Mouse (Mus musculus): Measurements from ENCODE around the gene Slc24a3. TPM values are rescaled to one million over a fixed set of nuclear protein-coding genes. Genes with fewer than 3 reads are reported as not detected.

Gene Slc24a3
- polyA plus RNA-seq, 1 experiment from 2014 or later: 3.1 TPM

DNA sequence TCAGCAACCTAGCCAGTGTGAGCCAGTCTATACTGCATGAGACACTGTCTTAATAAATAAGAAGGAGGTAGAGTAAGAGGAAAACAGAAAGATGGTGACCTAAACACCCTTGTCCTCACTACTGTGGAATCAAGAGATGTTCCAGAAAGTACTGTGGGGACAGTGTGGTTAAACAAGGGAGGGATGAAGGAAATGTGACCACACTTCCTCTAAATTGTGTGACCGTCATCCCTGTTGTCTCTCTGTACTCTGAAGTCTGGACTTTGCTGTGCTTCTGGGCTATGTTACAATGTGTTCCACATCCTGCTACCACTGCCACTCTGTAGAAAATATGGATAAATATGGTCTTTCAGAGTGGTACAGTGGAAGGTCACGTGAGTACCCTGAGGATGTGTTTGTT, 399.4 kb downstream of the Slc24a3 start:
- Histone ChIP-seq H3K27me3 (replicated peaks; ENCODE audit: control insufficient read depth, insufficient read depth, low read length) (no peaks in the 10 kb centered on the region), H3K36me3 (ENCODE audit: control insufficient read depth, insufficient read depth, low read length) (no peaks in the 10 kb centered on the region), H3K4me1 (ENCODE audit: control insufficient read depth, insufficient read depth, low read length) (no peaks in the 10 kb centered on the region), H3K9ac (ENCODE audit: low read length) (no peak overlapping the region), H3K4me3 (ENCODE audit: low read depth, low read length) (no peak overlapping the region), H3K27ac (ENCODE audit: low read depth, low read length) (no peak overlapping the region), H3K4me2 (ENCODE audit: low read length) (no peak overlapping the region), H3K9me3 (replicated peaks; ENCODE audit: control insufficient read depth, low read length) (no peaks in the 10 kb centered on the region)
- 87% methylated on average over 2 of the region's 2 CpGs for WGBS
- no peak for ATAC-seq
- no peak for DNase-seq (ENCODE audit: low spot score)

- ATAC-seq: no peak
- Histone ChIP-seq H3K4me1 (ENCODE audit: control insufficient read depth, insufficient read depth, low read length) (no peaks in the 10 kb centered on the region), H3K4me2 (ENCODE audit: low read length) (no peak overlapping the region), H3K27me3 (replicated peaks; ENCODE audit: control insufficient read depth, insufficient read depth, low read length) (no peaks in the 10 kb centered on the region), H3K27ac (ENCODE audit: low read depth, low read length) (no peak overlapping the region), H3K9ac (ENCODE audit: low read length) (no peak overlapping the region), H3K9me3 (replicated peaks; ENCODE audit: control insufficient read depth, low read length) (no peaks in the 10 kb centered on the region), H3K4me3 (ENCODE audit: low read depth, low read length) (no peak overlapping the region), H3K36me3 (ENCODE audit: control insufficient read depth, insufficient read depth, low read length) (no peaks in the 10 kb centered on the region)
- no peak for DNase-seq (ENCODE audit: low spot score)
- 76% methylated on average over 3 of the region's 3 CpGs for WGBS
Observed at GRCm38 (mm10) chr2:145571943-145572342, 404.4 kb downstream of the Slc24a3 start.

GRCm38 (mm10) chr2:145574148-145574547, 406.6 kb downstream of the Slc24a3 start:
- DNase-seq (ENCODE audit: low spot score) (no peak), ATAC-seq (no peak)
- Histone ChIP-seq H3K27ac (ENCODE audit: low read depth, low read length) (no peak overlapping the region), H3K9me3 (replicated peaks; ENCODE audit: control insufficient read depth, low read length) (no peaks in the 10 kb centered on the region), H3K9ac (ENCODE audit: low read length) (no peak overlapping the region), H3K27me3 (replicated peaks; ENCODE audit: control insufficient read depth, insufficient read depth, low read length) (no peaks in the 10 kb centered on the region), H3K4me2 (ENCODE audit: low read length) (no peak overlapping the region), H3K36me3 (ENCODE audit: control insufficient read depth, insufficient read depth, low read length) (no peaks in the 10 kb centered on the region), H3K4me3 (ENCODE audit: low read depth, low read length) (no peak overlapping the region), H3K4me1 (ENCODE audit: control insufficient read depth, insufficient read depth, low read length) (no peaks in the 10 kb centered on the region)
- 84% methylated on average over 4 of the region's 4 CpGs for WGBS

- H3K9me3 ChIP-seq (replicated peaks; ENCODE audit: control insufficient read depth, low read length): no peaks in the 10 kb centered on the region
- DNase-seq (ENCODE audit: low spot score): no peak
- H3K9ac ChIP-seq (ENCODE audit: low read length): no peak overlapping the region
- H3K27me3 ChIP-seq (replicated peaks; ENCODE audit: control insufficient read depth, insufficient read depth, low read length): no peaks in the 10 kb centered on the region
- no peak for ATAC-seq
- no peaks in the 10 kb centered on the region for H3K36me3 ChIP-seq (ENCODE audit: control insufficient read depth, insufficient read depth, low read length)
- no peaks in the 10 kb centered on the region for H3K4me1 ChIP-seq (ENCODE audit: control insufficient read depth, insufficient read depth, low read length)
- H3K4me2 ChIP-seq (ENCODE audit: low read length): no peak overlapping the region
- no peak overlapping the region for H3K27ac ChIP-seq (ENCODE audit: low read depth, low read length)
- 83% methylated on average over 3 of the region's 3 CpGs for WGBS
- no peak overlapping the region for H3K4me3 ChIP-seq (ENCODE audit: low read depth, low read length)
Observed at GRCm38 (mm10) chr2:145583103-145583502, 415.5 kb downstream of the Slc24a3 start.

GRCm38 (mm10) chr2:145585437-145585836, 417.9 kb downstream of the Slc24a3 start:
- 80% methylated on average over 3 of the region's 3 CpGs for WGBS
- H3K27ac ChIP-seq (ENCODE audit: low read depth, low read length): no peak overlapping the region
- H3K4me2 ChIP-seq (ENCODE audit: low read length): no peak overlapping the region
- H3K4me1 ChIP-seq (ENCODE audit: control insufficient read depth, insufficient read depth, low read length): no peaks in the 10 kb centered on the region
- no peak overlapping the region for H3K4me3 ChIP-seq (ENCODE audit: low read depth, low read length)
- no peak overlapping the region for H3K9ac ChIP-seq (ENCODE audit: low read length)
- ATAC-seq (no peak), DNase-seq (ENCODE audit: low spot score) (no peak)
- no peaks in the 10 kb centered on the region for H3K9me3 ChIP-seq (replicated peaks; ENCODE audit: control insufficient read depth, low read length)
- H3K27me3 ChIP-seq (replicated peaks; ENCODE audit: control insufficient read depth, insufficient read depth, low read length): no peaks in the 10 kb centered on the region
- no peaks in the 10 kb centered on the region for H3K36me3 ChIP-seq (ENCODE audit: control insufficient read depth, insufficient read depth, low read length)

DNA sequence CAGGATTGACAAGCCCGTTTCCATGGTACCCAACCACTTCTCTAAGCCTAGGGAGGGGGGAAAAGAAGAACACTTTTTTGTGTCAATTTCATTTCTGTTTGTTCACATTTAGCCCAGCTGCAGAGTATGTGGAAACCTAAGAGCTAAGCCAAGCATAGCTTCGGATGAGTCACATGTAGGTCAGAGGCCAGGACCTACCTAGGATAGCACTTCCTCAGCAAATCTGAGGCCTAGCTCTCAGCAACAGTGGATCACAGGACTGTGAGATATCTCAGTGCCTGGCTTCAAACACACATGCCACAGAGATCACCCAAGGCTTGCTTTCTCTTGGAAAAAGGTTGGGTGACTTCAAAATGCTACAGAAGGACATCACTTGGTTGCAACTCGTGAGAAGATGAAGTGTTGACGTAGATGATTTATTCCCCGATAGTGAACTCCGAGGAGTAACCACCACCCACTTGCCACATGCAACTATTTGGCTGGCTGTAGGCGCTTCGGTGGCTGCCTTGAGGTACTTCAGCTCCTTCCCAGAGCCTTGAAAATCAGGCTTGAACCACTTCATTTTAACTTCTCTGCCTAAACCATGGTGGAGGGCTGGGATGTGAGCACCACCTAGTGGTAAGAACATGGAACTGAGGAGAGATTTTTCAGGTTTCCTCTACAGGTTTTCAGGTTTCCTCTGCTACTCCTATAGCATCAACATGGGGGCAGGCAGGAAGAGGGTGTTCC, 420.6 kb downstream of the Slc24a3 start:
- ATAC-seq (peak; percentile 90), DNase-seq (ENCODE audit: low spot score) (peak; percentile 80)
- no peaks in the 10 kb centered on the region for H3K36me3 ChIP-seq (ENCODE audit: control insufficient read depth, insufficient read depth, low read length)
- H3K27me3 ChIP-seq (replicated peaks; ENCODE audit: control insufficient read depth, insufficient read depth, low read length): no peaks in the 10 kb centered on the region
- no peak overlapping the region for H3K4me3 ChIP-seq (ENCODE audit: low read depth, low read length)
- no peak overlapping the region for H3K9ac ChIP-seq (ENCODE audit: low read length)
- no peak overlapping the region for H3K27ac ChIP-seq (ENCODE audit: low read depth, low read length)
- WGBS: 77% methylated on average over 8 of the region's 8 CpGs
- no peak overlapping the region for H3K4me2 ChIP-seq (ENCODE audit: low read length)
- H3K9me3 ChIP-seq (replicated peaks; ENCODE audit: control insufficient read depth, low read length): no peaks in the 10 kb centered on the region
- no peaks in the 10 kb centered on the region for H3K4me1 ChIP-seq (ENCODE audit: control insufficient read depth, insufficient read depth, low read length)

DNA sequence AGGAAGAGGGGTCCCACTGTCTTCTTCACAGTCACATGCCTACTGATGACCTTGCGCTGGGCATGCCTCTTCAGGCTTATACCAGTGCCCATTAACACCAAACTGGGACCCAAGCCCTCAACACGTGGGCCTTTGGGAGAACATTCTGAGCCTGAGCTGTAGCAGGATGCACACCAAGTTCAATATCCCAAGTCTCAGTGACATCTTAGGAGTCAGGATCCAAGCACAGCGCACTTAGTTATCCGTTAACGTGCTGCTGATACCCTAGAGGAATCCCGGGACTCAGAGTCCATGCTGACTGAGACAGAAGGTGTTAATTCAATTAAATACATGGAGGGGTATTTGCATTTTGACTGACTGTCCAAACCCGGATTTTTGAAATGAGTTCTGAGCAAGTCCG, 424.3 kb downstream of the Slc24a3 start:
- ATAC-seq: no peak

DNA sequence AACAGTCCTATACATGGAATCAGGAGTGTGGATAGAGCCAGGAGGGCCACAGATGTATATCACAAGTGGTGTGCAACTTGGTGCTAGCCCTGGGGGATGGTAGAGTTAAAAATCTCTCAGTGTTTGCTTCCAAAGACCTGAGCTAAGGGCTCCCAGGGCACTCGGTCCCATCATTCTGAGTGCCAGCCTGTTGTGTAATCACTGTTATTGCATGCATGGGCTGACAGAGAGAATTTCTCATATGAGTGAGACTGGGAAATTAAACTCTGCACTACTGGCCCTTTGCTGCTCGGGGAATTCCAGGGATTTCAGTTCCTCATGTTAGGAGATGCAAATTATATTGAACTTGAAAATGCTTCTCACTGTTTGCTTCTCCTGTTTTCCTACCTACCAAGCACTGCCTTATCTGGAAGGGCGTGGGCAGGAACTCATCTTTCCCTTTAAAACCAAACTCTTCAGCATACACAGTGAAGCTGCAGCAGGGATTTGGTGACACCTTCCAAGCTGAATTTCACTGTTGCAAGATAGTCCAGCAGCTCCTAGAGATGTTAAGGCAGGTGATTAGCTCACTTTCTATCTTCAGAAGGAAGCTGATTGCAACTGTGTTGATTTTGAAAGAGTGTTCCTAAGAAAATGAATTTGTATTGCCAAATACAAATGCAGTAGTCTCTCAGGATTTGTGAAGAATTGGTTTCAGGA, 426.2 kb downstream of the Slc24a3 start:
- 89% methylated on average over 3 of the region's 3 CpGs for WGBS
- no peak for DNase-seq (ENCODE audit: low spot score)

More for the DNA sequence above, 424.3 kb downstream of the Slc24a3 start:
- no peaks in the 10 kb centered on the region for H3K36me3 ChIP-seq (ENCODE audit: control insufficient read depth, insufficient read depth, low read length)
- H3K27me3 ChIP-seq (replicated peaks; ENCODE audit: control insufficient read depth, insufficient read depth, low read length): no peaks in the 10 kb centered on the region
- no peaks in the 10 kb centered on the region for H3K4me1 ChIP-seq (ENCODE audit: control insufficient read depth, insufficient read depth, low read length)
- DNase-seq (ENCODE audit: low spot score): no peak
- H3K9me3 ChIP-seq (replicated peaks; ENCODE audit: control insufficient read depth, low read length): no peaks in the 10 kb centered on the region
- H3K4me3 ChIP-seq (ENCODE audit: low read depth, low read length): no peak overlapping the region
- H3K9ac ChIP-seq (ENCODE audit: low read length): no peak overlapping the region
- H3K4me2 ChIP-seq (ENCODE audit: low read length): no peak overlapping the region
- WGBS: 83% methylated on average over 8 of the region's 8 CpGs
- H3K27ac ChIP-seq (ENCODE audit: low read depth, low read length): no peak overlapping the region

GRCm38 (mm10) chr2:145597866-145598265, 430.3 kb downstream of the Slc24a3 start:
- no peak overlapping the region for H3K9ac ChIP-seq (ENCODE audit: low read length)
- no peak overlapping the region for H3K4me2 ChIP-seq (ENCODE audit: low read length)
- no peaks in the 10 kb centered on the region for H3K9me3 ChIP-seq (replicated peaks; ENCODE audit: control insufficient read depth, low read length)
- H3K27ac ChIP-seq (ENCODE audit: low read depth, low read length): no peak overlapping the region
- no peaks in the 10 kb centered on the region for H3K36me3 ChIP-seq (ENCODE audit: control insufficient read depth, insufficient read depth, low read length)
- no peak for DNase-seq (ENCODE audit: low spot score)
- no peaks in the 10 kb centered on the region for H3K4me1 ChIP-seq (ENCODE audit: control insufficient read depth, insufficient read depth, low read length)
- H3K27me3 ChIP-seq (replicated peaks; ENCODE audit: control insufficient read depth, insufficient read depth, low read length): no peaks in the 10 kb centered on the region
- 86% methylated on average over 5 of the region's 5 CpGs for WGBS
- H3K4me3 ChIP-seq (ENCODE audit: low read depth, low read length): no peak overlapping the region
- no peak for ATAC-seq

More for the DNA sequence above, 426.2 kb downstream of the Slc24a3 start:
- no peak for ATAC-seq
- no peaks in the 10 kb centered on the region for H3K36me3 ChIP-seq (ENCODE audit: control insufficient read depth, insufficient read depth, low read length)
- H3K27ac ChIP-seq (ENCODE audit: low read depth, low read length): no peak overlapping the region
- no peaks in the 10 kb centered on the region for H3K9me3 ChIP-seq (replicated peaks; ENCODE audit: control insufficient read depth, low read length)
- H3K27me3 ChIP-seq (replicated peaks; ENCODE audit: control insufficient read depth, insufficient read depth, low read length): no peaks in the 10 kb centered on the region
- no peak overlapping the region for H3K9ac ChIP-seq (ENCODE audit: low read length)
- no peak overlapping the region for H3K4me2 ChIP-seq (ENCODE audit: low read length)
- no peak overlapping the region for H3K4me3 ChIP-seq (ENCODE audit: low read depth, low read length)
- H3K4me1 ChIP-seq (ENCODE audit: control insufficient read depth, insufficient read depth, low read length): no peaks in the 10 kb centered on the region
